Mouse (Mus musculus): Measurements from ENCODE around the gene Gsdma2. TPM values are rescaled to one million over a fixed set of nuclear protein-coding genes. Genes with fewer than 3 reads are reported as not detected.
A peak's percentile ranks its signal among the peaks of the same experiment; 100 is the strongest.
"Not testable (repeated sequence)": the region's sequence is repeated elsewhere in the genome, so short reads cannot be mapped to it uniquely, and the experiment has no call there.

The Gsdma2 gene
- polyA plus RNA-seq, 1 experiment from 2014 or later, result not detected

GRCm38 (mm10) chr11:98675829-98676363 is 29.3 kb downstream of the Gsdma2 start:
- Histone ChIP-seq H3K9me3 (ENCODE audit: control insufficient read depth, low read length) (no peaks in the 10 kb centered on the region), H3K27ac (ENCODE audit: low read length) (no peak overlapping the region), H3K36me3 (ENCODE audit: control insufficient read depth, insufficient read depth) (no peaks in the 10 kb centered on the region), H3K4me3 (replicated peaks; ENCODE audit: low read length) (no peak overlapping the region), H3K9ac (replicated peaks; ENCODE audit: low read depth, low read length) (no peak overlapping the region), H3K4me1 (replicated peaks; ENCODE audit: control insufficient read depth, insufficient read depth, low read length) (no peaks in the 10 kb centered on the region), H3K27me3 (replicated peaks; ENCODE audit: control insufficient read depth, insufficient read depth, low read length) (0 out of 2 replicates have a peak, but pooled peaks cover 2% of the 10 kb centered on the region), H3K4me2 (ENCODE audit: low read length) (no peak overlapping the region)
- ATAC-seq, result no peak
- 52% methylated on average over 7 of the region's 7 CpGs for WGBS

GRCm38 (mm10) chr11:98680023-98680422 is 33.5 kb downstream of the Gsdma2 start:
- no peak overlapping the region for H3K9ac ChIP-seq (replicated peaks; ENCODE audit: low read depth, low read length)
- no peaks in the 10 kb centered on the region for H3K27me3 ChIP-seq (replicated peaks; ENCODE audit: control insufficient read depth, insufficient read depth, low read length)

GRCm38 (mm10) chr11:98680595-98680994 is 34.0 kb downstream of the Gsdma2 start:
- 85% methylated on average over 4 of the region's 4 CpGs for WGBS

More at GRCm38 (mm10) chr11:98680023-98680422, 33.5 kb downstream of the Gsdma2 start:
- no peak for ATAC-seq
- Histone ChIP-seq H3K36me3 (ENCODE audit: control insufficient read depth, insufficient read depth) (no peaks in the 10 kb centered on the region), H3K4me3 (replicated peaks; ENCODE audit: low read length) (no peak overlapping the region), H3K4me2 (ENCODE audit: low read length) (no peak overlapping the region), H3K4me1 (replicated peaks; ENCODE audit: control insufficient read depth, insufficient read depth, low read length) (peaks cover 15% of the 10 kb centered on the region), H3K9me3 (ENCODE audit: control insufficient read depth, low read length) (no peaks in the 10 kb centered on the region), H3K27ac (ENCODE audit: low read length) (no peak overlapping the region)
- WGBS, result 96% methylated on average over 1 of the region's 1 CpGs

GRCm38 (mm10) chr11:98681186-98681585 is 34.6 kb downstream of the Gsdma2 start:
- Histone ChIP-seq H3K9me3 (ENCODE audit: control insufficient read depth, low read length) (no peaks in the 10 kb centered on the region), H3K36me3 (ENCODE audit: control insufficient read depth, insufficient read depth) (peaks cover 5% of the 10 kb centered on the region), H3K27me3 (replicated peaks; ENCODE audit: control insufficient read depth, insufficient read depth, low read length) (no peaks in the 10 kb centered on the region), H3K4me1 (replicated peaks; ENCODE audit: control insufficient read depth, insufficient read depth, low read length) (peaks cover 15% of the 10 kb centered on the region), H3K27ac (ENCODE audit: low read length) (no peak overlapping the region), H3K9ac (replicated peaks; ENCODE audit: low read depth, low read length) (no peak overlapping the region), H3K4me3 (replicated peaks; ENCODE audit: low read length) (no peak overlapping the region), H3K4me2 (ENCODE audit: low read length) (no peak overlapping the region)
- 81% methylated on average over 4 of the region's 4 CpGs for WGBS
- ATAC-seq, result no peak

More at GRCm38 (mm10) chr11:98680595-98680994, 34.0 kb downstream of the Gsdma2 start:
- H3K27ac ChIP-seq (ENCODE audit: low read length); H3K9ac ChIP-seq (replicated peaks; ENCODE audit: low read depth, low read length); H3K9me3 ChIP-seq (ENCODE audit: control insufficient read depth, low read length); H3K27me3 ChIP-seq (replicated peaks; ENCODE audit: control insufficient read depth, insufficient read depth, low read length); H3K4me3 ChIP-seq (replicated peaks; ENCODE audit: low read length); ATAC-seq; H3K4me2 ChIP-seq (ENCODE audit: low read length); H3K36me3 ChIP-seq (ENCODE audit: control insufficient read depth, insufficient read depth): not testable (repeated sequence)
- H3K4me1 ChIP-seq (replicated peaks; ENCODE audit: control insufficient read depth, insufficient read depth, low read length), result peaks cover 15% of the 10 kb centered on the region

GRCm38 (mm10) chr11:98681786-98682745 is 35.5 kb downstream of the Gsdma2 start, which contains the start of gene Psmd3:
Psmd3 (plus strand) TSS chr11:98682554.
- peak; percentile 96 for ATAC-seq
- peak within 1 kb of the TSS; percentile 100 for H3K4me3 ChIP-seq (replicated peaks; ENCODE audit: low read length)
- H3K4me2 ChIP-seq (ENCODE audit: low read length), result peak within 1 kb of the TSS; percentile 95
- H3K4me1 ChIP-seq (replicated peaks; ENCODE audit: control insufficient read depth, insufficient read depth, low read length), result peaks cover 15% of the 10 kb centered on the region
- WGBS, result 5% methylated on average over 45 of the region's 45 CpGs
- peak within 1 kb of the TSS; percentile 58 for H3K27ac ChIP-seq (ENCODE audit: low read length)
- peaks cover 12% of the 10 kb centered on the region for H3K36me3 ChIP-seq (ENCODE audit: control insufficient read depth, insufficient read depth)
- H3K9me3 ChIP-seq (ENCODE audit: control insufficient read depth, low read length), result no peaks in the 10 kb centered on the region
- H3K27me3 ChIP-seq (replicated peaks; ENCODE audit: control insufficient read depth, insufficient read depth, low read length), result no peaks in the 10 kb centered on the region
- H3K9ac ChIP-seq (replicated peaks; ENCODE audit: low read depth, low read length), result peak within 1 kb of the TSS; percentile 99

- Histone ChIP-seq H3K4me2 (ENCODE audit: low read length) (peak overlapping the region; percentile 95), H3K9me3 (ENCODE audit: control insufficient read depth, low read length) (no peaks in the 10 kb centered on the region), H3K4me1 (replicated peaks; ENCODE audit: control insufficient read depth, insufficient read depth, low read length) (peaks cover 15% of the 10 kb centered on the region), H3K4me3 (replicated peaks; ENCODE audit: low read length) (peak overlapping the region; percentile 100), H3K36me3 (ENCODE audit: control insufficient read depth, insufficient read depth) (peaks cover 12% of the 10 kb centered on the region), H3K9ac (replicated peaks; ENCODE audit: low read depth, low read length) (peak overlapping the region; percentile 99), H3K27me3 (replicated peaks; ENCODE audit: control insufficient read depth, insufficient read depth, low read length) (no peaks in the 10 kb centered on the region), H3K27ac (ENCODE audit: low read length) (peak overlapping the region; percentile 58)
- peak; percentile 14 for ATAC-seq
- WGBS, result 0% methylated on average over 23 of the region's 23 CpGs
These were observed 36.3 kb downstream of the Gsdma2 start for GRCm38 (mm10) chr11:98682811-98683210.

- peaks cover 15% of the 10 kb centered on the region for H3K4me1 ChIP-seq (replicated peaks; ENCODE audit: control insufficient read depth, insufficient read depth, low read length)
- peaks cover 21% of the 10 kb centered on the region for H3K36me3 ChIP-seq (ENCODE audit: control insufficient read depth, insufficient read depth)
- H3K4me2 ChIP-seq (ENCODE audit: low read length), result no peak overlapping the region
- no peak overlapping the region for H3K9ac ChIP-seq (replicated peaks; ENCODE audit: low read depth, low read length)
- no peaks in the 10 kb centered on the region for H3K9me3 ChIP-seq (ENCODE audit: control insufficient read depth, low read length)
- H3K27ac ChIP-seq (ENCODE audit: low read length), result no peak overlapping the region
- ATAC-seq, result no peak
- no peaks in the 10 kb centered on the region for H3K27me3 ChIP-seq (replicated peaks; ENCODE audit: control insufficient read depth, insufficient read depth, low read length)
- H3K4me3 ChIP-seq (replicated peaks; ENCODE audit: low read length), result no peak overlapping the region
- 91% methylated on average over 9 of the region's 9 CpGs for WGBS
These were observed 39.1 kb downstream of the Gsdma2 start for GRCm38 (mm10) chr11:98685642-98686041.

- Histone ChIP-seq H3K27ac (ENCODE audit: low read length) (no peak overlapping the region), H3K4me3 (replicated peaks; ENCODE audit: low read length) (no peak overlapping the region), H3K9ac (replicated peaks; ENCODE audit: low read depth, low read length) (no peak overlapping the region), H3K9me3 (ENCODE audit: control insufficient read depth, low read length) (no peaks in the 10 kb centered on the region), H3K36me3 (ENCODE audit: control insufficient read depth, insufficient read depth) (peaks cover 33% of the 10 kb centered on the region), H3K27me3 (replicated peaks; ENCODE audit: control insufficient read depth, insufficient read depth, low read length) (no peaks in the 10 kb centered on the region), H3K4me1 (replicated peaks; ENCODE audit: control insufficient read depth, insufficient read depth, low read length) (peaks cover 11% of the 10 kb centered on the region), H3K4me2 (ENCODE audit: low read length) (no peak overlapping the region)
- ATAC-seq, result no peak
- WGBS, result 95% methylated on average over 4 of the region's 4 CpGs
These were observed 40.4 kb downstream of the Gsdma2 start for GRCm38 (mm10) chr11:98686976-98687375.

- Histone ChIP-seq H3K9ac (replicated peaks; ENCODE audit: low read depth, low read length) (no peak overlapping the region), H3K27me3 (replicated peaks; ENCODE audit: control insufficient read depth, insufficient read depth, low read length) (no peaks in the 10 kb centered on the region), H3K36me3 (ENCODE audit: control insufficient read depth, insufficient read depth) (peaks cover 40% of the 10 kb centered on the region), H3K9me3 (ENCODE audit: control insufficient read depth, low read length) (no peaks in the 10 kb centered on the region), H3K4me3 (replicated peaks; ENCODE audit: low read length) (no peak overlapping the region), H3K27ac (ENCODE audit: low read length) (no peak overlapping the region), H3K4me2 (ENCODE audit: low read length) (no peak overlapping the region), H3K4me1 (replicated peaks; ENCODE audit: control insufficient read depth, insufficient read depth, low read length) (peaks cover 10% of the 10 kb centered on the region)
- ATAC-seq, result no peak
- 89% methylated on average over 8 of the region's 8 CpGs for WGBS
These were observed 41.5 kb downstream of the Gsdma2 start for GRCm38 (mm10) chr11:98688009-98688408.
